Mouse (Mus musculus) heart, adult 8-10 months (tissue): ENCODE results near the gene Trmt44. TPM values are rescaled to one million over a fixed set of nuclear protein-coding genes. Genes with fewer than 3 reads are reported as not detected.

Experiments used
- DNase-seq: peaks from one replicate; pipeline ENCODE4 v3.0.0; 2022; ENCODE audit warnings: low spot score
- total RNA-seq, 4 experiments: library from RNA; stranded (reverse); gene quantifications; 2 replicates each; pipeline ENCODE4 v1.2.4; 2022

The Trmt44 gene
- total RNA-seq, 4 experiments from 2014 or later: 1.7 to 2.1 (median 2.0) TPM

DNA sequence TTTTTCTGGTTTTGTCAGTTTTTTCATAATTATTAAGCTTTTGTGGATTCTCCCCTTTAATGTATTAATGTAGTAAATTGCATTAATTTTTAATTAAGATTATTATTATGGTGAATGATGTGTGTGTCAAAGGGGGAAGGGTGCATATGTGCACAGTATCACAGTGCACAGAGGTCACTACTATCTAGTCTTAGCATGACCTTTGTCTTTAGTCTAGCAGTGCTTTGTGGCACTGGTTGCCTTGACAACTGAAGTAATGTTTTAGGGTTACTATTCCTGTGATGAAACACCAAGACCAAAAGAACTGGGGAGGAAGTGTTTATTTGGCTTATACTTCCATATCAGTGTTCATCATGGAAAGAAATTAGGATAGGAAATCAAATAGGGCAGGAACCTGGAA, 28.7 kb downstream of the Trmt44 start:
- DNase-seq: no peak

DNA sequence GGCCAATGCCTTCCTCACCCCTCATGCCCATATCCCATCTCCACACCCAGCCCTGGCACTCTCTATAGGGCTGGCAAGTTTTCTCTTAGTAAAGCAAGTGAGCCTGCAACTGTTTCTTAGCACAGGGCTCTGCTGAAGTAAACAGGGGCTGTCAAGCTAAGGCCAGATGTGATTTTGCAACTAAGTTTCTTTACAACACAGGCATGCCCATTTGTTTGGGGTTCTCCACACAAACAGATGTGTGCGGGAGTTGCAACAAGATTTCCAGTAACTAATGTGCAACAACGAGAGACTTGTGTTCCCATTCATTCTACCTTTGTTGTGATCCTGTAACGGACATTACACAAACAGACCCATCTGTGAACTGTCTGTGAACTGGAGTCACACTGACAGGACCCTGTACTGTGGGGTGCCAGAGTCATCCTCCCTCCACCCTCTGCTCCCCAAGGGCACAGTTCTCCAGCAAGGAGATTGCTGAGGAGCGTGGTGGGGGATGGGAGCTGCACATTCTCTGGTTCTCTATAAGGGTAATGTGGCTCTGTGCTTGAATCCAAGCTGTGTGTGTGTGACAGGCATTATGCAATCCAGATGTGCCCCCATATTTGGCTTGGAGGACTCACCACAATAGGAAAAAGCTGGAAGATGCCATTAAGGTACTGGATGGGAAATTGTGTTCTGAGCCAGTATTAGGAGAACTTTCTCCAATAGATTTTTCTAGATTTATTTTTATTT, 33.6 kb downstream of the Trmt44 start:
- no peak for DNase-seq

DNA sequence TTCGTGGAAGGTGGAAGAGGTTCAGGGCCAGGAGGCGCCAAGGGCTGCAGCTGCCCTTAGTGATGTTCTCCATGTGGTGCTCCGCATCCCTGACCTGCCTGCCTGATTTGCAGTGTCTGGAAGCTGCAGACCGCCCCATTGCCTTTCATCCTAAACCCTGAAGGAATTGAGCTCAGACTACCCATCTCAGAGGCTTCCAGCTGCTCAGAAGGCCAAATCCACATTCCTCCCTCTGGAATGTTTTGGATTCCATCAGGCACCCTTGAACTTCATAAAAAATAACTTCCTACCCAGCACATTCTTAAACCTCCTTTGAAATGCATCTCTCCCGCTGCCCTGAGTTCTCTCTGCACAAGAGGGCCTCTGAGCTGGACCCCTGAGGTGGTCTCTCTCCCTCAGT, 34.3 kb downstream of the Trmt44 start:
- DNase-seq: no peak

DNA sequence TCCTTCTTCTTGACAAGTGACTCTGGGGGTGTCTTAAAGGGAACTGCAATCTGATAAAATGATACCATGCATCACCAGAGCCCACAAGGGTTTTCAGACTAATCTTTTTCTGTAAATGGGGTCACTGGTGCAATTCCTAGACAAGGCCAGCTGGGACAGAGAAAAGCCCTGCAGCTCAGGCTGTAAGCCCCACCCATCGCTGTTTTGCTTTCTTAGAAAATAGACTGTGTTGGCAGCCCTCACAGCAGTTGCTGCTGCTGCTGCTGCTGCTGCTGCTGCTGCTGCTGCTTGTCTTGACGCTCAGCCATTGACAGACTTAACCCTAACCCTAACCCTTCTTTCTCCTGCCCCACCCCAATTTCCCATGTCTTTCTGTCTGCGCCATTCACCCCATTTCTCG, 35.3 kb downstream of the Trmt44 start:
- no peak for DNase-seq

DNA sequence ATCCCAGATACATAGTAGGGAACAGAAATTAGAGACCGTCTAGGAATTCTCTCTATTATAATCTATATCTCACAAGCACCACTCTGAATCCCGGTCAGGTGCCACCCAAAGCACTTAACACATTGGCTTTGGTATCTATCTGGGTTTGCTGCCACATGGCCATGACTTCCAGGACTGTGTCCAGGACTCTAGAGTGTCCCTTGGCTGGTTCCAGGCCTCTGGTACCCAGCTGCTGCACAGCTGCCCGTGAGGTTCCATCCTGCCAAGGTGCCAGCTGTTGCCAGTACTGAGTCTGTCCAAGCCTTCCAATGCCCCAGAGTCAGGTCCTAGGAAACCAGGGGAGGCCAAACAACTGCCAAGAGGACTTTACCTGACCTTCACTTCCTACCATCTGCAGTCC, 36.8 kb downstream of the Trmt44 start:
- no peak for DNase-seq

DNA sequence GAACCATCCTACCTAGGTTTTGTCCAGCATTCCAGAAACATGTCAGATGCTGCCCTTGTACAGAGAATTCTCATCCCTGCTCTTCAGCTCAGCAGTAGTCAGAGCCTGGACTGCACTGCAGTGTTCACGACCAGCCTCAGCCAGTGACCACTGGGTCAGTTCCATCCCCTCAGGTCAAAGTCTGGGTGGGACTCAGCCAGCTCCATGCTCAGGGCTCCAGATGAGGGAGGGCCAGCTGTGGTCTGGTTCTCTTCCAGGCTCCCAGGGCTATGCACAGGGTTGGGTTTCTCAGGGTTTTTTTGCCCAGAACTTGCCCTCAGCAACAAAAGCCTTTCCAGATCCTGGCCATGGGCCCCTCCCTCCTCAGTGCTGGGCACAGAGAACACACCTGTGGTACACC, 37.4 kb downstream of the Trmt44 start:
- no peak for DNase-seq

DNA sequence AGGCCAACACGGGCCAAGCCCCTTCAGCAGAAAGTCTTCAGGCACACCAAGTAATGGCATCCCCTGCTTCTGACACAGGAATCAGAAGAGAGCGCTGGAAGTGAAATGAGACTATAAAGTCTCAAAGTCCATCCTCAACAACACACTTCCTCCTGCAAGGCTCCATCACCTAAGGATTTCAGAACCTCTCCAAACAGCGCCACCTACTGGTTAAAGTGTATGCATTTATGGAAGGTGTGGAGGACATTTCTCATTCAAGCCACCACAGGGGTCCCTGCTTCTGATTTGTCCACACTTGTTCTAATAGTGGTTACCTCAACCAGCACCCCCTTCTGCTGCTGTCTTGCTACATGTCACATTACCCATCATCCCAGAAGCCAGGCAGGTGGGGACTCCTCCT, 38.6 kb downstream of the Trmt44 start:
- no peak for DNase-seq

DNA sequence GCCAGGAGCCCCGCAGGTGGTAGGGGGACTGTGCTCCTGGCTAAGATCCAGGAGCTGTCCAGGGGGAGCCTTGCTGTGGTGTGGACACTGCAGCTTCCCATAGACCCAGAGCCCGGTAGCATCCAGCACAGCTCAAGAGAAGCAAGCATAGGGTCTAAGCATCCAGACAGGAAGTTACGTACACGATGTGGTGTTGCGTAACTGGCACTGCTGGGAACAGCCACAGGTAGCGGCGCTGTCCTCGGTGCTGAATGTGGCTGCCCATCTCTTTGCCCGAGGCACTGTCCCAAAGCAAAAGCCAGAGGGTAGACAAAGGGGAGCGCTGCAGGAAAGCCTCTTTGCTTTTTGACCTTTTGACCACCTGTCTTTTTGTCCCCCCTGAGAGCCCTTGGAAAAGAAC, 43.3 kb downstream of the Trmt44 start:
- no peak for DNase-seq

DNA sequence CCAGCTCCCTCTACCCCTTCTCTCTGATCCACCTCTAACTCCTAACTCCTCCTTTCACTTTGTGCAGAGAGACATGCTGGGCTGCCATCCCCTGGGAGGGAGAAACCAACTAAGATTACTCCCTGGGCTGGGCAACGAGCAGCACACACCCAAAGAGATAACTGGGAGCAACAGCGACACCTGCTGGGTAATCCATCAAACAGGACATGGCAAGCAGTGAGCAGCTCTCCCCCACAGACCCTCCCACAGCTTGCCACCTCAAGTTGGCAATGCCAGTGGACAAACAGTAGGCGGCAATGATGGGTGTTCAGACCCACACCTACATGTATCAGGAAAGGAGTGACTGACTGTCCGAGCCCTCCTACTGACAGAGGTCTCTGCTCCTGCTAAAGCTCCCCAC, 44.4 kb downstream of the Trmt44 start:
- DNase-seq: no peak

DNA sequence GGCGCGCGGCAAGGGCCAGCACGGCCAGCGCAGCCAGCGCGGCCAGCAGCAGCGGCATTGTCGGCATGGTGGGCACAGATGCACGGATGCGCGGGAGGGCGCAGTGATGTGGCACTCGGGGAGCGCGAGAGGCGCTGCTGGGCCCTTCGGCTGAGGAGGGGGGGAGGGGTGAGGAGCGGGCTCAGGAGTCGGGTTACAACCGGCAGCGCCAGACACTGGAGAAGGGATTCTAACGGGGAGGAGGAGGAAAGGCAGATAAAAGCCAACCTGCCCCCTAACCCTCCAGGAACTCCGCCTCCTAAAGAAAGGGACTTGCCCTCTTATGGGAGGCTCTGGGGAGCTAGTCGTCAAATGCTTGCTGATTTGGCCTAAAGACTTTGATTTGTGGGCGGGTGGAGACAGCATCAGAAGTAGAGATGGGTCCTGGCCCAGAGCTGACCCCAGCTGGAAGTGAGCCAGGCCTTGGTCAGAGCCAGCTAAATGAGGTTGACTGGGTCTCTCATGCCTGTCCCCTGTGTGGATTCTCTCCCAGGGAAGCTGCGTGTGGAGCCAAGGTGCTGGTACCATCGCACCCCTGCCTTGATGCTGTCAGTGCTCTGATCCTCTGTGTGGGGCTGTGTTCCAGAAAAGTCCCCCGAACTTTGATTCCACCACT, 49.3 kb downstream of the Trmt44 start, which contains the start of gene Cpz:
Cpz (minus strand) TSS at position 230 of the 655 bp plus-strand sequence.
- no peak for DNase-seq

DNA sequence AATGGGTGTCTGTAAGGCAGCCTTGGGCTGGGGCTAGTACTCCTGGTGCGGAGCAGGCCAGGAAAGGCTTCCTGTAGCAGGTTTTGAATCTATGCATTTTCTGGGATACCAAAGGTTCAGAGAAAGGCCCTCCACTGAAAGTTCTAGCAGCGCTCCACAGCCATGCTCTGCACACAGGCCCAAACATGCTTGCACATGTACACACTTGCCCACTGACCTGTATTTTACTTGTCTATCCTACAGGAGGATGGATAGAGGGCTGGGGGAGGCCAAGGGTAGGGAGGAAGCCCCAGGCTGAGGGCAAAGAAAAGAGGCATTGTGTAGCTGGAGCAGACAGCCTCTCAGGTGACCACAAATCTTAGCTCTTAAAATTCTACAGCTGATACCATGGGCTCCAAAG, 50.5 kb downstream of the Trmt44 start:
- DNase-seq: no peak

DNA sequence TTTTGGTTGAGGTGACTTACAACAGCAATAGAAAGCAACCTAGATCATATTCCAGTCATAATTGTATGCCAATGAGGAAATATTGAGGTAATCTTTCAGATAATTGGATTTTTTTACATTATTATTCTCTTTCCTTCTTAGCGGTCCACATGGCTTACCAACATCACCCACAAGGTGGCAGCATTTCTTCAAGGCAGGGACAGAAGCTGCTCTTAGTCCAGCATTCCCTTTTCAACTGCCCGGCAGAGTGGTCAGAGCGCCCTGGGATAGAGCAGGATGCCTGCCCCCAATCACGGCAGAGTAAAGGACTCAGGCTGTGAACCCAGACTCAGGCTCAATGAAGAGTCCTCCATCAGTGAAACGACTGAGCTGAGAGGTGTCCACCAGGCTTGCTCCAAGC, 51.1 kb downstream of the Trmt44 start:
- peak; percentile 58 for DNase-seq

DNA sequence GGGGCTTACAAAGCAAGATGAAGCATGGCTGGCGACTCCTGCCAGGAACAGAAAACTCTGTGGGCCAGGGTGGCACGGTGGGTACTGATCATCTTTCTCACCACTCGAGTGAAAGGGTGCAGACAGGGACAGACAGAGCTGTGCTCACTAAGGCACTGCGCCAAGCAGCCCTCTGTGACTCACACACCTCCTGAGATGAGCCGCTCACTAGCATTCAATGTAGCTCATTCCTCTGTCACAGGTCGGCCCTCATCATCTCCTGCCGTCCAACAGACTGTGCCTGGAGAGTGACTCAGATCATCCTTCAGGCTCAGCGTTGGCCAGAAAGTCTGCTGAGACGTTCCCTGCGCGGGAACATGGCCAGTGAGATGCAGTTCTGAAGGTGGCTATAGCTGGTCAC, 58.1 kb downstream of the Trmt44 start:
- DNase-seq: no peak

DNA sequence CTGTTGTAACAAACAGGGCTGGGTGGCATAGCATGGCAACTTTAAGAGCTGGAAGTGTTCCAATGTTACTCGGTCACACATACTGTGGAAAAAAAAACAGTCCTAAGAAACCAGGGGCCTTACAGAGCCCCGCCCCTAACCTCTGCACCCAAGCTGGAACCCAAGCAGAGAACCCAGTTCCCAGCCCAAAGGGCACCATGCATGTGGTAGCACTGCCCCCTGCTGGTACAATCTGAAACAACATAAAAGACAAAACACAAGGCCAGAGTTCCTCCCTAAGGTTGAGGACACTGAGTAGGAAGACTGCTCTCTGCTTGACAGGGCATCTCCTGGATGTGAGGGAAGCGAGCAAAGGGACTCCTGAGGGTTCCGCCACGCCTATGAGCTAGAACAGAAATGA, 64.3 kb downstream of the Trmt44 start:
- DNase-seq: peak; percentile 55

Other genes with a start within 250 kb of the Trmt44 start
- gene Hmx1, start 186.0 kb downstream of the Trmt44 start, total RNA-seq: not detected
- gene Cpz, start 49.4 kb downstream of the Trmt44 start, total RNA-seq: under 1 TPM in 3 of 4 experiments, not detected in 1; 0.25 to 0.59 (median 0.41) TPM
- 10 to 100 TPM; 21.9 to 32.0 (median 26.4) TPM for gene Acox3, start 8.0 kb upstream of the Trmt44 start, total RNA-seq
- 10 to 100 TPM; 70.4 to 85.8 (median 82.5) TPM for gene Htra3, start 104.7 kb upstream of the Trmt44 start, total RNA-seq
- 1 to 10 TPM; 6.5 to 9.1 (median 7.9) TPM for gene Sh3tc1, start 164.9 kb upstream of the Trmt44 start, total RNA-seq
- gene Ablim2, start 182.8 kb upstream of the Trmt44 start, total RNA-seq: 10 to 100 TPM; 18.5 to 28.5 (median 20.9) TPM